Mouse (Mus musculus) ES-CJ7 (cell line): ENCODE measurements at regions not wholly inside any gene's neighbourhood (a gene's known extent, or its start where the extent isn't known, plus 50 kb on each side); places are given as distances from the start of the nearest gene placed in this dataset.

Source experiments
- DNase-seq: peaks from one replicate; pipeline ENCODE4 v3.0.0; 2011; ENCODE audit warnings: low read depth, low spot score

DNA sequence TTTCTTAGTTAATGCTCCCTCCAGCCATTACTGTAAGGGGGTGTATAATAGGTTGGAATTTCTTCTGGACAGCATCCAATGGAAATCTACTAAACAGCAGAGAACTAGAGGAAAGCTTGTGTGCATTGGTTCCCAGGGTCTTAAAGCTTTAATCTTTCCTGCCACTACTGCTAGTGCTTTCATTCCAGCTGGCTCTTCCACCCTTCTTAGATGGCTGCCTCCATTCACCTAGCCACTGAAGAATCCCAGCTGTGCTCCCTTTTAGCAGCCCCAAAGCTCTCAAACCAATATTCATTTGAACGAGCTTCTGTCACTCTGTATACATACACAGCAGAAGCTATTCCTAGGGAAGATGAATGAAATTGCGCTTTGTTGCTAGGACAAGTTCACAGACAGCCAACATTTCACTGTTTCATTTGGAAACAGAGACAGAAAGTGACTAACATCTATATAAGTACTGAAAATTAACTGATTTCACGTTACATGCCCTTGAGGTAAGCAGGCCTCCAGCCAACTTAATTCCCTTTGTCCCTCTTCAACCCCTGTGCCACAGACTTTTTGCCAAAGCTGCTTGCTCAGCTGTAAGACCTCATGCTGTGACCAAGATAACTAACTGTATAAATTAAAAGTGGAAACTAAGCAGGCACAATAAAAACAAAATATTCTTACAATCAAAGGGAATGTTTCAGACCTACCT is 388.3 kb downstream of the Gm1140 start:
- no peak for DNase-seq

DNA sequence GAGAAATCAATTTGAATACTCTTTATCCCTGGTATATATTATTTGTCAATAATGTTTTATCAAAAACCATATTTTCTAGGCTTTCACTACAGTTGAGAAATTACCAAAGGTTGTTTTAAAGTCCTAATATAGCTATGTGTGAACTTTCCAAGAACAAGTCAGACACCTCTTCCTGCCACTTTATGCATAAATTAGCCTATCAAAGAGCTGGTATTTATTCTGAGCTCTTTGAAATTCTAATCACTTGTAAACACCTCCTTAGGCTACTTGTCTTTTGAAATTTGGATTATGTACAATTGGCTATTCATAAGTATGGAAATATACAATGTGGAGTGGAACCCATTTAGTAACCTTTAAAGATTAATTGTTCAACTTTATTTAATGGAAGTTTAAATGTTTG is 409.5 kb downstream of the Gm1140 start:
- no peak for DNase-seq

DNA sequence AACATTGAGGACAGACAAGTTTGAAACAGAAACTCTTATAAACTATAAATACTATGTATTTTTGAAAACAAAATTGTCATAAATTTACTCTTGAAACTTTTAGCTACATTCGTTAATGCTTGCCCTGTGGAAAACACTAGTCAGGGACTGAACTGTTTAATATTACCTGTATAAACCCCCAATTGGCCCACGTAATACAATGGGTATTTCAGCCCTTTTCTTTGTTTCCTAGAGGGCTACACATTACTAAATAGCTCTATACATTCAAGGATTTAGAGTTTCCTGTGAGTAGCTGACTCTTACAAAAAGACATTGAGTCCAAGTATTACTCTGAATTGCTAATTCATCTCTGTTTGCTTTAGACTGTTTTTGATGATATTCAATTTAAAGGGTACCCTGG is 409.9 kb downstream of the Gm1140 start:
- no peak for DNase-seq

DNA sequence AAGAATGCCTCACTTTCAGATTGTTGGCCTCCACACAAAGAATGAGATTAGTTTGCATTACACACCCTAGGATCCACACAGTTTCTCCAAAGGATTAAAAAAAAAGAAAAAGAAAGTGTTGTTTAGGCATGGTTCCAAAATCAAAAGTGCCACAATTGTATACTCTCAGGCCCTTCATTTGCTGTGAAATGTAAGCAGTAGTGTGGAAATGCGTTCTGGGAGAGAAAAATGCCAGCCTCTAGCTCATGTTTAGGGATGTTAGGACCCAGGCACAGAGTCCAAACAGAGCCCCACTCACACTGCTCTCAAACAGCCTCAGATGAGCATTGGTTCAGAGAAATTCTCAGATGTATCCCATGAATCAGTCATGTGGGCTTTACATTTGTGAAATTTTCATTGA is 410.4 kb downstream of the Gm1140 start:
- DNase-seq, result no peak

DNA sequence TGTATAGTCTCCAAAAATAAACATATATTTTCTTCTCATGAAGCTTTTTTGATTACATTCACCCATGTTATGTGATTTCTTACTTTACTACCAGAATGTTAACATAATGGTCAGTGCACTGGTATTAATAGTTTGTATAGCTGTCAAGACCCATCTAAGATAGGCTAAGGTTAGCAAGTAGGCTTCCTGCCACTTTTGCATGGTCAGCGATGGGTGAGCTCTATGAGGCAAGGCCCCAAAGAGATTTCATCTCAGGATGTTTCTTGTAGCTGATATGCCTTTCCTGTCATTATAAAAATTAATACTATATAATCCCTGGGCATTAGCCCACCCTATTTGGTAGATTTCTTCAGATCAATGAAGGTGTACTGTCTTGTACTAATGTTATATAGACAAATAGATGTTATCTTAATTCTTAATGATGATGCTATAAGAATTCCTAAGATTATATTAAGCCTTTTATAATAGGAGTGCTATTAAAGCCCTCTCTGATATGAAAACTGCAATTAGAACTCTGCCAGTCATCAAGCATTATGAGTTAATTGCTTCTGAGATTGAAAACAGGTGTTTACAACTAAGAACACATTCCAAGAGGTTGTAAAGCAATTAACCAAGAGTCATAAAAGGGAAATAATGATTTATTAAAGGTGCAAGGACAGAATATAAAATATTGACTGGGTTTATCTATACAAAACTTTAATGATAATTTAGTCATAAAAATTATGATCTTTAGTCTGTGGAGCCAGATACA is 454.6 kb downstream of the Gm1140 start:
- DNase-seq, result no peak

DNA sequence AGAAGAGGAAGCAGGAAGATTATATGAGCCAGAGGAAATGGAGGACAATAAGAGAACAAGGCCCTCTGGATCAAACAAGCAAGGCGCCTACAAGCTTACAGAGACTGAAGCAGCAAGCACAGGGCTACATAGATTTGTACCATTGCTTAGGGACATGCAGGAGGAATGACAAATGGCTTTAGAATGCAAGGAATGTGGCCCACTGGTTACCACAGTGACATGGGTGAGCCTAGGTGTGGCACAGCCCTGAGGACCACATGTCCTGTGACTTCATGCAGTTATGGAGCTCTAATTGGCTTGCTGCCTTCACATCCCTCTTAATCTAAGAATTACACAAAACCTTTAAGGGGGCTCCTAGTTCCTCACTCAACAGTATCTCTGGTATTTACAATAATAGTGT is 483.1 kb downstream of the Gm1140 start:
- peak; percentile 5 for DNase-seq
